Mouse (Mus musculus): ENCODE results near the gene Hist1h3c.

DNA sequence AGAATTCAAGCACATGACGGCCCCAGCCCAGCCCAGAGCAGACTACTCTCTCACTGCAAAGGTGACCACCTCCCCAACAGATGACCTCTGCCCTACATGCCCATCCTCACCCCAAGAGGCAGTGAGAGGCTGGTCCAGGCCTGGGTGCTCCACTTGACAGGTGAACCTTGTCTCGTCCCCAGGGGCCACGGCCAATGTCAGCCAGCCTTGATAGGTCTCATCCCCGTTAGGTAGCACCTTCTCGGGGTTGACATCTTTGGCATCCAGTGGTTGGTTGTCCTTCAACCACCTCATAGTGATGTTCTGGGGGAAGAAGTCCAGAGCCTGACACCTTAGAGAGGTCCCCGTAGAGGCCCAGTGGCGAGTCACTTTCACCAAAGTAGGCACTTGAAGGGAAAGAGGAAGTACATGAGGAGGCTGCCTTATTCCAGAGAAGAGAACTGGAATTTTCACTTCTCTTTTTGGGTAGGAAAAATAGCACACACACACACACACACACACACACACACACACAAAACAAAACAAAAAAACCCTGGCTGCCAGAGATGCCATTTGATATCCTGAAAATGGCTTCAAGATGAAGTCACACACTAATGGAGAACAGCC, 39.5 kb downstream of the Hist1h3c start:
- TF ChIP-seq CTCF (IDR thresholded peaks at IDR 0.05; ENCODE audit: low read depth, low read length) (no peak), POLR2A (IDR thresholded peaks at IDR 0.05; ENCODE audit: insufficient read depth, low read length) (no peak), EP300 (IDR thresholded peaks at IDR 0.05; ENCODE audit: insufficient read depth, low read depth, low read length) (no peak)
